Mouse (Mus musculus) heart, postnatal 36 days (tissue): Measurements from ENCODE around the gene Trmt61a. TPM values are rescaled to one million over a fixed set of nuclear protein-coding genes. Genes with fewer than 3 reads are reported as not detected.
A peak's percentile ranks its signal among the peaks of the same experiment; 100 is the strongest.
"Not testable (repeated sequence)": the region's sequence is repeated elsewhere in the genome, so short reads cannot be mapped to it uniquely, and the experiment has no call there.

Experiments
- DNase-seq, 2 experiments: peaks; one replicate each; pipeline ENCODE4 v3.0.0; 2021 to 2022
- intact Hi-C: fragments of 180-260 bp; cut with DNase I; formaldehyde crosslinking; loops from one replicate; pipeline ENCODE4 v1.15.1; 2025
- total RNA-seq, 2 experiments: library from RNA; stranded (reverse); gene quantifications; 2 replicates each; pipeline ENCODE4 v1.2.3; 2021

Gene Trmt61a
- total RNA-seq, 2 experiments from 2014 or later: 3.8 to 6.6 TPM

GRCm38 (mm10) chr12:111693341-111694270 lies 15.7 kb downstream of the Trmt61a start:
- intact Hi-C loops: loop anchor here (2.0 kb wide), 1 partner anchor 39 kb away; no protein-coding TSS in a partner anchor
- no peak for DNase-seq

GRCm38 (mm10) chr12:111694271-111694781 lies 16.4 kb downstream of the Trmt61a start:
- no peak for DNase-seq
- intact Hi-C loops: loop anchor here (2.0 kb wide), 1 partner anchor 38 kb away; no protein-coding TSS in a partner anchor

- intact Hi-C loops: loop anchor here (2.0 kb wide), 1 partner anchor 38 kb away; no protein-coding TSS in a partner anchor
- DNase-seq: no peak
Observed at GRCm38 (mm10) chr12:111694880-111695804, 17.2 kb downstream of the Trmt61a start.

GRCm38 (mm10) chr12:111696239-111696638 lies 18.3 kb downstream of the Trmt61a start:
- peak; percentile 81 to 82 for DNase-seq
- intact Hi-C loops: loop anchor here (1.0 kb wide), 2 partner anchors 28 to 44 kb away; no protein-coding TSS in a partner anchor

DNA sequence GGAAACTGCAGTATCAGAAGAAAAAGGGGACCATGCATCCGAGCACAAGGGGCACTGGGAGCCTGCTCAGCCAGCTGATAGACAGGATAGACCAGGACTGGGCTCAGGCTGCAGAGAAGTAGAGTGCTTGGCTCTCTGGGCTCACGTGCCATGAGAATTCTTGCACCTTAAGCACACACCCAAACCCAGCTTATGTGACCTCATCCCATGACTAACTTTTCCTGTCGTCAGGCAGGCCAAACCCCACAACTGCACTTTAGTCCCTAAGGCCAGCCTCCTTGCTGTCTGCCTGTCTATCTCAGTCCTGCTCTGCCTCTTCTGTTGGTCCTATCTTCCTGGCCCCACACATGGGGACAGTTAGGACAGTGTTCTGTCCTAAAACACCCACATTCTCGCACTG lies 19.8 kb downstream of the Trmt61a start:
- DNase-seq: no peak
- intact Hi-C loops: no loop called here

DNA sequence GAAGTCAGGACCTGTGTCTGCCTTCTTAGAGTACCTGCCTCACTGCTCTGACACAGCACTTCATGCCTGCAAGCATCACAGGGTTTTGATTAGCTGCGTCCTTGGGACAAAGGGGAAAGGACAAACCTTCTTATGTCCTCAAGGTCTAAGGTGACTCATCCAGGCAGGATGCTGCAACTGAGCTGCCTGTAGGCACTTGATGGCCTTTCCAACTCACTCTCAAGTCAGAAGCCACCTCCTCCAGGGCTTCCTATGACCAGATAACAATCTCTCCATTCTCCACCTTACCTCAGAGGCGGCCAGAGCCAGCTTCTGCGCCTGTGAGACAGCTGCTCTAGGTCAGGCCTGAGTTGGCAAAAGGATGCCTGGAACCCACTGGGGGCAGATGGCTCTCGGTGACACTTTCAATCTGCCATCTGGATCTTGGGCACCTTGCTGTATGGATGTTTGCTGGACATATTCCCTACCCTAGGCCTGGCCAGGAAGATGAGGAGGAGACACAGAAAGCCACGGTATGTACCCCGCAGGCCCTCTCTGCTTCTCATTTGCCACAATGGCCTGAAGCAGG lies 20.5 kb downstream of the Trmt61a start:
- peak in 1 of 2 experiments; percentile 10 for DNase-seq
- intact Hi-C loops: no loop called here

DNA sequence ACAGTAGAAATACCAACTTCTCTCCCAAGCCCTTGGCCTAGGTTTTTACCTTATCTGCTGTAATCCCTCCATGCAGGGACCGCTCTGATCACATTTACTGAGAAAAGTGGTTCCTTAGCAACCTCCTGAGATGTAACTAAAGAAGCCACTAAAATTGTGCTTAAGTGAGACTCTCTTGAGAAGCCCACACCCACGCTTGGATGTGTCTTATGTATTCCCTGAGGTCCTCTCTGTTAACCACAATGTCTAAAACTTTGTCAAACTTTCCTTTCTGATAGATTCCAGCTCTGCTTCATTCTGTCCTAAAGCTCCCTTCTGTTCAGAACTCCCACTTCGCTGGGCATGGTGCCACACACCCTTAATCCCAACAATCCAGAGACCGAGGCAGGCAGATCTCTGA lies 21.6 kb downstream of the Trmt61a start:
- intact Hi-C loops: no loop called here
- DNase-seq: no peak

DNA sequence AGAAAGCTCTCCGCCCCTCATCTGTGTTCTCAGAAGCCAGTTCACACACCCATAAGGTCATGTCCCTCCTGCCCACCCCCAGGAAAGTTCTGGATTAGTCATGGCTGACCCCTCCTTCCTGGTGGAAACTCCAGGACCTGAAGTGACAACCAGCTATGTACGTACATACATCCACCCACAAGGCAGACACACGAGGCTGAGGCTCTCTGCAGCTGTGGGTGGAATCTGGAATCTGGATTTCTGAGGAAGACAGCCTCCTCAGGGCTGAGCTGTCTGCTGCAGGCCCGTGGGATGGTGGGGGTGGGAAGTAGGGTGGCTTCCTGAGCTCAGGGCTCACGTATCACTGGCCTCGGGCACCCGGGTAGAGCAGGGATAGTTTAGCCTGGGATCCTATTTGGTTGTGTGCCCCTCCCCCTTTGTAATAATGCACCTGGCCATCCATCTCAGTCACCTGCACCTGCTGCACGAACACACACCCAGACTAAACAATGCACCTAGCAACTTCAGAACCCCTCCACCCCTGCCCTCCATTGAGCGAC lies 23.1 kb downstream of the Trmt61a start:
- intact Hi-C loops: no loop called here
- DNase-seq: no peak

DNA sequence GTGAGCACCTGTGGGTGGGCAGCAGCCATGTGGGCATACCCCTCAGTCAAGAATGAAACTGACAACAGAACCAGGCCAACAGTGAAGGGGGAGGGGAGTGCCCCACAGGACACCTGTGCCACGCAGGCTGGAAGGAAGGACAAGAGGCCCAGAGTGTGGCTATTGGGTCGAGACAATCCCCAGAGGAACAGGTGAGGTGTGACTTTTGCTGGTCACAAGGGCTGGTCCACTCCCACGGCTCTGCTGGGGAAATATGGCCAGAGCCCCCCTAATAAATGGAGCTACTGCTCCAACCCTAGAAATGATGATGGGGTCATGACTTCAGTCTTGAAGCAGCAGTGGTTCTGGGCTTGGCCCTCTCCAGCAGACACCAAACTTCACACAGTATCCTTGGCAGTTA lies 25.4 kb downstream of the Trmt61a start:
- DNase-seq: no peak
- intact Hi-C loops: no loop called here

DNA sequence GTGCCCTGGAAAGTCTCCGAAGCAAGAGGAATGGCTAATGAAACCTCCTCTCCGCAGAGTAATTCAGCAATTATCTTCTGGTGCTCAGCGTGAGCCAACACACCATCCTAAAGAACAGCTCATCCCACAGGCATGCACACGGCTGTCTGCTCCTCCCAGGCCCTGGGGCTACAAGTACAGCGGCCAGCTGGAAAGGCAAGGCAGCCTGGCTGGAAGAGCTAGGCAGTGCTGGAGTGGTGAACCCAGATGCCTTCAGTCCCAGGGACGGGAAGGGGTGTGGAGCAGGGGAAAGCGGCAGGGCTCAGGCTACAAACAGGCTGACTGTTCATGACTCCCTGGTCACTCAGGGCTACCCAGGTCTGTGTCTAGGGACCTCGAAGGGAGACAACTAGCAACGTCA lies 26.7 kb downstream of the Trmt61a start:
- intact Hi-C loops: no loop called here
- DNase-seq: peak; percentile 68 to 77

DNA sequence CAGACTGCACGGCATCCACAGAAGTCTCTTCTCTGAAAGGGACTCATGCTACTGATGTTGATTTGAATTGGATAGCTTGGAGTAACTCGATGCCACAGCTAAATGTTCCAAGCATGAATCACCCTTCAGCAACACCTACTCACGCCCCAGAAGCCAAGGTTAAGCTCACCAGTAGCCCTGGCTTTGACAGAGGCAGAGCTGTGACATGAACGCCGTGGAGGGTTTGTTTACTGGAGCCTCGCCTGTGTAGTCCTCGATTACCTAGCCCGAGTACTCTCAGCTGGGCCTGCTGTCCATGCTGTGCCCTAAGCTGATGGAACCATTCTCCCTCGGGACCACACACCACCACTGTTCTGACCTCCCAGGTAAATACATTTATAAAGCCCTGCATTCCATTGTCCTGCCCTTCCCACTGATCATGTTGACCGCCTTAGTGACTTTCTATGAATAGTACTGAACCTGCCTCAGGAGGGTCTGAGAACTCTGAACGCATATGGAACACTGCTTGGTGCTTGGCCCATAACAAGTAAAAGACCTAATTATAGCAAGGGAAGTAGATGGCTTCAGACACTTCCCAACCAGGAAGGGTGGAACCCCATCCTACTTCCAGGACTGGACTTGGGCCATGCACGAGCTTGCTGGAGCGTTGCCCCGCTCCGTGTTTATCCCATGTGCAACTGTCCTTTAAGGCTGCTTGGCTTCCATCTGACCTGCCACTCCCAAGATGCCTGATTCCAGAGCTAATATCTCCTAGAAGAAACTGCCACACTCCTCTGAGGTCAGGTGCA lies 27.5 kb downstream of the Trmt61a start:
- intact Hi-C loops: no loop called here
- DNase-seq: peak; percentile 85

- intact Hi-C loops: no loop called here
- no peak for DNase-seq
Observed at GRCm38 (mm10) chr12:111708181-111708580, 30.3 kb downstream of the Trmt61a start.

GRCm38 (mm10) chr12:111710091-111710490 lies 32.2 kb downstream of the Trmt61a start:
- intact Hi-C loops: no loop called here
- DNase-seq: no peak

DNA sequence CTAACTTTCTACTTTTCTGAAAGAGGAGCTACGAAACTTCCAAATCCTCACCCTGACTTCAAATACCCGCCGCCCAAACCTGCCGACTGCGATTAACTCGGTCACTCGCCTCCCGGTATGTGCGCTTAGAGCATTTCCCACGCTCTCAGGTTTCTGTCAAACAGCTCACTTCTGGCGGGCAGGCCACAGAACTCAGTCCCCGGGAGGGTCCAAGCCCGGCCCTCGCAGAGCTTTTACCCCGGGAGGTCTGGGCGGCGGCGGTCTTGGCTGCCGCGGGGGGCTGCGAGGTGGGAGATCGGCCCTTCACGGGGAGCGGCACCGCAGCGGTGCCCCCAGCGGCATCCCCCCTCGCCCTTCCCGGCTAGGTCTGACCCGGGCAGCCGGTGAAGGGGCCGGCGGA lies 34.6 kb downstream of the Trmt61a start:
- DNase-seq: no peak
- intact Hi-C loops: no loop called here

GRCm38 (mm10) chr12:111713004-111713651 lies 35.2 kb downstream of the Trmt61a start, which contains the start of the genes Bag5 and Apopt1:
Bag5 (minus strand) TSS chr12:111713257.
Apopt1 (plus strand) TSS chr12:111713261.
- intact Hi-C loops: no loop called here
- DNase-seq: peak; percentile 90 to 93

DNA sequence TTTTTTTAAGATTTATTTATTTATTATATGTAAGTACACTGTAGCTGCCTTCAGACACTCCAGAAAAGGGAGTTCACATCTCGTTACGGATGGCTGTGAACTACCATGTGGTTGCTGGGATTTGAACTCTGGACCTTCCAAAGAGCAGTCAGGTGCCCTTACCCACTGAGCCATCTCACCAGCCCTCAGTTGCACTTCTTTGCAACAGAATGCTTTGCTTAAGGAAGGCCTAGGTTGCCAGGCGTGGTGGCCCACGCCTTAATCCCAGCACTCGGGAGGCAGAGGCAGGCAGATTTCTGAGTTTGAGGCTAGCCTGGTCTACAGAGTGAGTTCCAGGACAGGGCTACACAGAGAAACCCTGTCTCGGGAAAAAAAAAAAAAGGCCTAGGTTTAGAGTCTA lies 36.0 kb downstream of the Trmt61a start:
- intact Hi-C loops, DNase-seq: not testable (repeated sequence)

DNA sequence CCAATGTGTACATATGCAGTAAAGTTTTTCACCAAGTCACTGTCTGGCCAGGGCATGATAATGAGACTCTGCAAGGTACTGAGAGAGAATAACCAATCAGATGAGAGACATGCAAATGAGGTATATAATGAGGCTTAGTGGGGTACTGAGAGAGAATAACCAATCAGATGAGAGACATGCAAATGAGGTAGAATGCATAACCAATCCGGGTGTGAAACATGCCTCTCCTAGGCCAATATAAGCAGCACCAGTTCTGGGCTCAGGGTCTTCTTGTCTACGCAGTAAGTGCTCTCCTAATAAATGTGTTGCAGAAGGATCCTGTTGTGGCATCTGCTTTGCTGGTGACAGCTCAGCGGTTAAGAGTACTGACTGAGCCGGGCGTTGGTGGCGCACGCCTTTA lies 38.6 kb downstream of the Trmt61a start:
- intact Hi-C loops: no loop called here
- no peak for DNase-seq

- intact Hi-C loops: no loop called here
- no peak for DNase-seq
Observed at GRCm38 (mm10) chr12:111718656-111719055, 40.8 kb downstream of the Trmt61a start.

- DNase-seq: no peak
- intact Hi-C loops: no loop called here
Observed at GRCm38 (mm10) chr12:111720222-111720621, 42.3 kb downstream of the Trmt61a start.
